Mouse (Mus musculus) heart, embryonic 14.5 days (tissue): ENCODE data around the gene Rbms3. TPM values are rescaled to one million over a fixed set of nuclear protein-coding genes. Genes with fewer than 3 reads are reported as not detected.

ENCODE experiments used
- ATAC-seq: fragments of 200-750 bp; cut with Nextera tagmentation; 2 replicates; pipeline ENCODE4 v1.8.0; 2017; ENCODE audit warnings: low read depth, moderate TSS enrichment; ENCODE audit not compliant: insufficient number of reproducible peaks, insufficient read depth, low FRiP score
- H3K27ac ChIP-seq, 2 experiments: fragments of 200-500 bp in 1 of 2; fragments of 300-500 bp in 1 of 2; sonication (generic) in 1 of 2; replicated peaks in 1 of 2; 2 replicates each; pipeline ENCODE4 v1.5.1; 2012 to 2014; ENCODE audit warnings: low read depth in 2 of 2, low read length in 2 of 2, control low read depth in 1 of 2, mild to moderate bottlenecking in 1 of 2, mixed read lengths in 1 of 2; ENCODE audit not compliant: control insufficient read depth in 1 of 2, insufficient read depth in 1 of 2
- H3K27me3 ChIP-seq: fragments of 300-500 bp; sonication (generic); 2 replicates; pipeline ENCODE4 v1.6.1; 2014; ENCODE audit warnings: mild to moderate bottlenecking, low read length, control low read depth; ENCODE audit not compliant: control insufficient read depth, insufficient read depth
- H3K36me3 ChIP-seq: fragments of 300-500 bp; sonication (generic); 2 replicates; pipeline ENCODE4 v1.6.1; 2014; ENCODE audit warnings: mild to moderate bottlenecking, control low read depth, low read length, mixed read lengths; ENCODE audit not compliant: control insufficient read depth, insufficient read depth
- H3K4me1 ChIP-seq, 2 experiments: fragments of 200-500 bp in 1 of 2; fragments of 300-500 bp in 1 of 2; sonication (generic) in 1 of 2; 2 replicates each; pipeline ENCODE4 v1.6.1; 2012 to 2014; ENCODE audit warnings: low read length in 2 of 2, control low read depth in 1 of 2, mixed read lengths in 1 of 2; ENCODE audit not compliant: control insufficient read depth in 2 of 2, insufficient read depth in 2 of 2
- H3K4me2 ChIP-seq: fragments of 300-500 bp; sonication (generic); 2 replicates; pipeline ENCODE4 v1.6.1; 2014; ENCODE audit warnings: mild to moderate bottlenecking, low read length
- H3K4me3 ChIP-seq, 2 experiments: fragments of 200-500 bp in 1 of 2; fragments of 300-500 bp in 1 of 2; sonication (generic) in 1 of 2; 2 replicates each; pipeline ENCODE4 v1.5.1; 2012 to 2014; ENCODE audit warnings: low read length in 2 of 2, mild to moderate bottlenecking in 2 of 2, control low read depth in 1 of 2, low read depth in 1 of 2, moderate library complexity in 1 of 2; ENCODE audit not compliant: control insufficient read depth in 1 of 2, insufficient read depth in 1 of 2
- H3K9ac ChIP-seq: fragments of 300-500 bp; sonication (generic); 2 replicates; pipeline ENCODE4 v1.6.1; 2014; ENCODE audit warnings: mild to moderate bottlenecking, low read length
- H3K9me3 ChIP-seq: fragments of 300-500 bp; sonication (generic); 2 replicates; pipeline ENCODE4 v1.6.1; 2016; ENCODE audit warnings: low read length, control low read depth; ENCODE audit not compliant: control insufficient read depth
- WGBS: fragments of 180-500 bp; shearing (Covaris S2); extraction: QIAGEN DNeasy Blood & Tissue Kit; methylation state at CpG from one replicate; pipeline ENCODE4 v1.1.7; 2014; 5-methylcytosine and 5-hydroxymethylcytosine counted together
- polyA plus RNA-seq: library from polyadenylated mRNA; unstranded; fragments of >200 nt; fragmentation: Nextera tagmentation; extraction: Ambion mirVana; gene quantifications from 2 replicates; pipeline ENCODE4 v1.2.1, GENCODE M21; 2014

The Rbms3 gene
- polyA plus RNA-seq, 1 experiment from 2014 or later = 39.4 TPM

GRCm38 (mm10) chr9:117355501-117355900 is 274.2 kb downstream of the Rbms3 start:
- Histone ChIP-seq H3K27ac (no peak overlapping the region), H3K27me3 (no peaks in the 10 kb centered on the region), H3K9ac (no peak overlapping the region), H3K36me3 (no peaks in the 10 kb centered on the region), H3K4me3 (no peak overlapping the region), H3K4me1 (peaks cover 2 to 5% of the 10 kb centered on the region in 2 experiments; a peak in 2 of 4 replicates), H3K9me3 (no peaks in the 10 kb centered on the region), H3K4me2 (no peak overlapping the region)
- 60% methylated on average over 5 of the region's 5 CpGs for WGBS
- no peak for ATAC-seq

- WGBS = 80% methylated on average over 4 of the region's 4 CpGs
- H3K27me3 ChIP-seq = no peaks in the 10 kb centered on the region
- H3K36me3 ChIP-seq = no peaks in the 10 kb centered on the region
- no peaks in the 10 kb centered on the region for H3K4me1 ChIP-seq
- no peak overlapping the region for H3K4me2 ChIP-seq
- no peak overlapping the region for H3K27ac ChIP-seq
- no peak overlapping the region for H3K4me3 ChIP-seq
- H3K9me3 ChIP-seq = 0 out of 2 replicates have a peak, but pooled peaks cover 3% of the 10 kb centered on the region
- no peak overlapping the region for H3K9ac ChIP-seq
- ATAC-seq = no peak
Observed at GRCm38 (mm10) chr9:117342336-117342735, 287.4 kb downstream of the Rbms3 start.

- Histone ChIP-seq H3K9me3 (no peaks in the 10 kb centered on the region), H3K36me3 (no peaks in the 10 kb centered on the region), H3K4me2 (no peak overlapping the region), H3K4me1 (no peaks in the 10 kb centered on the region), H3K27me3 (no peaks in the 10 kb centered on the region), H3K27ac (no peak overlapping the region), H3K9ac (no peak overlapping the region), H3K4me3 (no peak overlapping the region)
- 83% methylated on average over 5 of the region's 5 CpGs for WGBS
- no peak for ATAC-seq
Observed at GRCm38 (mm10) chr9:117330681-117331080, 299.0 kb downstream of the Rbms3 start.

GRCm38 (mm10) chr9:117319271-117319670 is 310.4 kb downstream of the Rbms3 start:
- Histone ChIP-seq H3K4me1 (no peaks in the 10 kb centered on the region), H3K4me2 (no peak overlapping the region), H3K27me3 (no peaks in the 10 kb centered on the region)

GRCm38 (mm10) chr9:117318461-117318860 is 311.3 kb downstream of the Rbms3 start:
- Histone ChIP-seq H3K4me3 (no peak overlapping the region), H3K4me2 (no peak overlapping the region), H3K27ac (no peak overlapping the region), H3K4me1 (no peaks in the 10 kb centered on the region), H3K9me3 (no peaks in the 10 kb centered on the region), H3K9ac (no peak overlapping the region), H3K27me3 (no peaks in the 10 kb centered on the region), H3K36me3 (no peaks in the 10 kb centered on the region)
- 69% methylated on average over 4 of the region's 4 CpGs for WGBS
- ATAC-seq = no peak

More at GRCm38 (mm10) chr9:117319271-117319670, 310.4 kb downstream of the Rbms3 start:
- H3K36me3 ChIP-seq = no peaks in the 10 kb centered on the region
- no peak overlapping the region for H3K9ac ChIP-seq
- no peaks in the 10 kb centered on the region for H3K9me3 ChIP-seq
- 66% methylated on average over 3 of the region's 3 CpGs for WGBS
- ATAC-seq = no peak
- H3K27ac ChIP-seq = no peak overlapping the region
- no peak overlapping the region for H3K4me3 ChIP-seq

- no peaks in the 10 kb centered on the region for H3K27me3 ChIP-seq
- 89% methylated on average over 7 of the region's 7 CpGs for WGBS
- H3K9ac ChIP-seq = no peak overlapping the region
- H3K4me1 ChIP-seq = no peaks in the 10 kb centered on the region
- no peak overlapping the region for H3K4me3 ChIP-seq
- no peak for ATAC-seq
- no peak overlapping the region for H3K4me2 ChIP-seq
- no peaks in the 10 kb centered on the region for H3K36me3 ChIP-seq
- H3K9me3 ChIP-seq = no peaks in the 10 kb centered on the region
- H3K27ac ChIP-seq = no peak overlapping the region
Observed at GRCm38 (mm10) chr9:117317251-117317650, 312.5 kb downstream of the Rbms3 start.

GRCm38 (mm10) chr9:117313642-117314041 is 316.1 kb downstream of the Rbms3 start:
- Histone ChIP-seq H3K36me3 (no peaks in the 10 kb centered on the region), H3K4me1 (no peaks in the 10 kb centered on the region), H3K4me3 (no peak overlapping the region), H3K9me3 (peaks cover 9% of the 10 kb centered on the region; the same call in 1 of the 2 replicates), H3K27me3 (no peaks in the 10 kb centered on the region), H3K27ac (no peak overlapping the region), H3K9ac (no peak overlapping the region), H3K4me2 (no peak overlapping the region)
- WGBS = 89% methylated on average over 11 of the region's 11 CpGs
- ATAC-seq = no peak

GRCm38 (mm10) chr9:117309809-117310208 is 319.9 kb downstream of the Rbms3 start:
- H3K27me3 ChIP-seq = no peaks in the 10 kb centered on the region
- no peak overlapping the region for H3K27ac ChIP-seq
- peaks cover 9% of the 10 kb centered on the region; the same call in 1 of the 2 replicates for H3K9me3 ChIP-seq
- no peak for ATAC-seq
- H3K9ac ChIP-seq = no peak overlapping the region
- no peak overlapping the region for H3K4me2 ChIP-seq
- H3K36me3 ChIP-seq = no peaks in the 10 kb centered on the region
- no peak overlapping the region for H3K4me3 ChIP-seq
- no peaks in the 10 kb centered on the region for H3K4me1 ChIP-seq
